Mouse (Mus musculus): ENCODE results near the gene Mpzl3. TPM values are rescaled to one million over a fixed set of nuclear protein-coding genes. Genes with fewer than 3 reads are reported as not detected.

Gene Mpzl3
- polyA plus RNA-seq, 1 experiment from 2014 or later: 1.9 TPM

- H3K9ac ChIP-seq: no peak overlapping the region
- no peak for ATAC-seq (ENCODE audit: low FRiP score, low read depth)
- H3K27me3 ChIP-seq (replicated peaks): no peaks in the 10 kb centered on the region
- H3K27ac ChIP-seq: no peak overlapping the region
- H3K9me3 ChIP-seq: no peaks in the 10 kb centered on the region
- WGBS: 82% methylated on average over 12 of the region's 12 CpGs
- H3K4me3 ChIP-seq: no peak overlapping the region
- H3K4me1 ChIP-seq: no peaks in the 10 kb centered on the region
- no peak overlapping the region for H3K4me2 ChIP-seq (replicated peaks)
- no peaks in the 10 kb centered on the region for H3K36me3 ChIP-seq
These were observed 31.0 kb downstream of the Mpzl3 start for GRCm38 (mm10) chr9:45085741-45086690.

- Histone ChIP-seq H3K27ac (no peak overlapping the region), H3K36me3 (no peaks in the 10 kb centered on the region), H3K4me3 (no peak overlapping the region), H3K4me2 (replicated peaks) (no peak overlapping the region), H3K9ac (no peak overlapping the region), H3K9me3 (no peaks in the 10 kb centered on the region), H3K27me3 (replicated peaks) (no peaks in the 10 kb centered on the region), H3K4me1 (no peaks in the 10 kb centered on the region)
- ATAC-seq (ENCODE audit: low FRiP score, low read depth): no peak
These were observed 33.1 kb downstream of the Mpzl3 start for GRCm38 (mm10) chr9:45088040-45088439.

GRCm38 (mm10) chr9:45090811-45091210 is 35.8 kb downstream of the Mpzl3 start:
- H3K4me1 ChIP-seq: no peaks in the 10 kb centered on the region
- H3K27me3 ChIP-seq (replicated peaks): no peaks in the 10 kb centered on the region
- 79% methylated on average over 3 of the region's 3 CpGs for WGBS
- no peak overlapping the region for H3K4me3 ChIP-seq
- no peaks in the 10 kb centered on the region for H3K36me3 ChIP-seq
- H3K9ac ChIP-seq: no peak overlapping the region
- no peak overlapping the region for H3K27ac ChIP-seq
- no peak for ATAC-seq (ENCODE audit: low FRiP score, low read depth)
- no peaks in the 10 kb centered on the region for H3K9me3 ChIP-seq
- no peak overlapping the region for H3K4me2 ChIP-seq (replicated peaks)

GRCm38 (mm10) chr9:45092641-45093040 is 37.7 kb downstream of the Mpzl3 start:
- H3K4me1 ChIP-seq: no peaks in the 10 kb centered on the region
- H3K4me3 ChIP-seq: no peak overlapping the region
- H3K4me2 ChIP-seq (replicated peaks): no peak overlapping the region
- H3K36me3 ChIP-seq: no peaks in the 10 kb centered on the region
- 72% methylated on average over 4 of the region's 4 CpGs for WGBS
- H3K27me3 ChIP-seq (replicated peaks): no peaks in the 10 kb centered on the region
- no peak overlapping the region for H3K9ac ChIP-seq
- H3K9me3 ChIP-seq: no peaks in the 10 kb centered on the region
- no peak for ATAC-seq (ENCODE audit: low FRiP score, low read depth)
- no peak overlapping the region for H3K27ac ChIP-seq

GRCm38 (mm10) chr9:45095149-45095937 is 40.4 kb downstream of the Mpzl3 start:
- H3K27me3 ChIP-seq (replicated peaks): no peaks in the 10 kb centered on the region
- H3K9me3 ChIP-seq: no peaks in the 10 kb centered on the region
- no peak overlapping the region for H3K27ac ChIP-seq
- H3K4me1 ChIP-seq: no peaks in the 10 kb centered on the region
- ATAC-seq (ENCODE audit: low FRiP score, low read depth): no peak
- WGBS: 85% methylated on average over 6 of the region's 6 CpGs
- H3K36me3 ChIP-seq: no peaks in the 10 kb centered on the region
- H3K4me2 ChIP-seq (replicated peaks): no peak overlapping the region
- no peak overlapping the region for H3K9ac ChIP-seq
- no peak overlapping the region for H3K4me3 ChIP-seq

- WGBS: 85% methylated on average over 5 of the region's 5 CpGs
- no peaks in the 10 kb centered on the region for H3K4me1 ChIP-seq
- no peak overlapping the region for H3K4me2 ChIP-seq (replicated peaks)
- H3K4me3 ChIP-seq: no peak overlapping the region
- H3K9ac ChIP-seq: no peak overlapping the region
- ATAC-seq (ENCODE audit: low FRiP score, low read depth): no peak
- no peaks in the 10 kb centered on the region for H3K27me3 ChIP-seq (replicated peaks)
- H3K9me3 ChIP-seq: no peaks in the 10 kb centered on the region
- no peak overlapping the region for H3K27ac ChIP-seq
- H3K36me3 ChIP-seq: no peaks in the 10 kb centered on the region
These were observed 42.9 kb downstream of the Mpzl3 start for GRCm38 (mm10) chr9:45097877-45098276.

- Histone ChIP-seq H3K4me2 (replicated peaks) (no peak overlapping the region), H3K27me3 (replicated peaks) (no peaks in the 10 kb centered on the region), H3K9ac (no peak overlapping the region), H3K9me3 (no peaks in the 10 kb centered on the region), H3K27ac (no peak overlapping the region), H3K4me1 (no peaks in the 10 kb centered on the region), H3K36me3 (no peaks in the 10 kb centered on the region), H3K4me3 (no peak overlapping the region)
- ATAC-seq (ENCODE audit: low FRiP score, low read depth): no peak
- 56% methylated on average over 3 of the region's 3 CpGs for WGBS
These were observed 43.4 kb downstream of the Mpzl3 start for GRCm38 (mm10) chr9:45098426-45098825.

- no peak for ATAC-seq (ENCODE audit: low FRiP score, low read depth)
- WGBS: 81% methylated on average over 1 of the region's 1 CpGs
- Histone ChIP-seq H3K9ac (no peak overlapping the region), H3K9me3 (no peaks in the 10 kb centered on the region), H3K4me2 (replicated peaks) (no peak overlapping the region), H3K36me3 (no peaks in the 10 kb centered on the region), H3K27ac (no peak overlapping the region), H3K4me3 (no peak overlapping the region), H3K27me3 (replicated peaks) (no peaks in the 10 kb centered on the region), H3K4me1 (no peaks in the 10 kb centered on the region)
These were observed 47.5 kb downstream of the Mpzl3 start for GRCm38 (mm10) chr9:45102528-45102927.

- no peaks in the 10 kb centered on the region for H3K4me1 ChIP-seq
- 70% methylated on average over 11 of the region's 11 CpGs for WGBS
- no peak overlapping the region for H3K9ac ChIP-seq
- H3K27ac ChIP-seq: no peak overlapping the region
- H3K36me3 ChIP-seq: no peaks in the 10 kb centered on the region
- ATAC-seq (ENCODE audit: low FRiP score, low read depth): no peak
- H3K9me3 ChIP-seq: no peaks in the 10 kb centered on the region
- no peaks in the 10 kb centered on the region for H3K27me3 ChIP-seq (replicated peaks)
- H3K4me2 ChIP-seq (replicated peaks): no peak overlapping the region
- no peak overlapping the region for H3K4me3 ChIP-seq
These were observed 48.4 kb downstream of the Mpzl3 start for GRCm38 (mm10) chr9:45103211-45103979.

- Histone ChIP-seq H3K27me3 (replicated peaks) (no peaks in the 10 kb centered on the region), H3K4me2 (replicated peaks) (no peak overlapping the region), H3K4me1 (no peaks in the 10 kb centered on the region), H3K36me3 (no peaks in the 10 kb centered on the region), H3K4me3 (no peak overlapping the region), H3K9ac (no peak overlapping the region), H3K27ac (no peak overlapping the region), H3K9me3 (no peaks in the 10 kb centered on the region)
- no peak for ATAC-seq (ENCODE audit: low FRiP score, low read depth)
- WGBS: 97% methylated on average over 2 of the region's 2 CpGs
These were observed 50.8 kb downstream of the Mpzl3 start for GRCm38 (mm10) chr9:45105596-45106374.

GRCm38 (mm10) chr9:45115706-45116105 is 60.7 kb downstream of the Mpzl3 start:
- 3% methylated on average over 14 of the region's 14 CpGs for WGBS
- ATAC-seq (ENCODE audit: low FRiP score, low read depth): no peak
- Histone ChIP-seq H3K9me3 (no peaks in the 10 kb centered on the region), H3K4me1 (peaks cover 9% of the 10 kb centered on the region; the same call in 1 of the 2 replicates), H3K9ac (0 out of 2 replicates have a peak overlapping the region, but pooled peaks have one; percentile 13), H3K27me3 (replicated peaks) (peaks cover 3% of the 10 kb centered on the region), H3K27ac (no peak overlapping the region), H3K4me2 (replicated peaks) (peak overlapping the region; percentile 63), H3K4me3 (peak overlapping the region; percentile 30; the same call in 1 of the 2 replicates), H3K36me3 (no peaks in the 10 kb centered on the region)
